Mouse (Mus musculus): ENCODE measurements around the gene Rgs10. TPM values are rescaled to one million over a fixed set of nuclear protein-coding genes. Genes with fewer than 3 reads are reported as not detected.

The Rgs10 gene
- polyA plus RNA-seq, 1 experiment from 2014 or later, result 48.5 TPM

GRCm38 (mm10) chr7:128383726-128384463 is 34.7 kb downstream of the Rgs10 start:
- DNase-seq, result no peak
- H3K4me1 ChIP-seq (replicated peaks), result peaks cover 42% of the 10 kb centered on the region
- H3K4me3 ChIP-seq (replicated peaks), result no peak overlapping the region
- no peak overlapping the region for H3K4me2 ChIP-seq
- 47% methylated on average over 10 of the region's 10 CpGs for WGBS (ENCODE audit: insufficient replicate concordance)
- H3K9ac ChIP-seq, result no peak overlapping the region
- no peaks in the 10 kb centered on the region for H3K9me3 ChIP-seq (replicated peaks)
- peaks cover 2% of the 10 kb centered on the region; the same call in 1 of the 2 replicates for H3K36me3 ChIP-seq
- no peaks in the 10 kb centered on the region for H3K27me3 ChIP-seq
- H3K27ac ChIP-seq, result no peak overlapping the region
- no peak for ATAC-seq (ENCODE audit: low read depth)

GRCm38 (mm10) chr7:128383189-128383725 is 35.3 kb downstream of the Rgs10 start:
- H3K27ac ChIP-seq, result no peak overlapping the region
- DNase-seq, result no peak
- no peak for ATAC-seq (ENCODE audit: low read depth)
- peaks cover 38% of the 10 kb centered on the region for H3K4me1 ChIP-seq (replicated peaks)
- peaks cover 2% of the 10 kb centered on the region; the same call in 1 of the 2 replicates for H3K36me3 ChIP-seq
- no peaks in the 10 kb centered on the region for H3K9me3 ChIP-seq (replicated peaks)
- 60% methylated on average over 7 of the region's 7 CpGs for WGBS (ENCODE audit: insufficient replicate concordance)
- no peak overlapping the region for H3K9ac ChIP-seq
- no peak overlapping the region for H3K4me3 ChIP-seq (replicated peaks)
- H3K27me3 ChIP-seq, result no peaks in the 10 kb centered on the region
- H3K4me2 ChIP-seq, result no peak overlapping the region

- Histone ChIP-seq H3K9me3 (replicated peaks) (no peaks in the 10 kb centered on the region), H3K4me1 (replicated peaks) (peaks cover 38% of the 10 kb centered on the region), H3K27me3 (no peaks in the 10 kb centered on the region), H3K27ac (no peak overlapping the region), H3K36me3 (peaks cover 2% of the 10 kb centered on the region; the same call in 1 of the 2 replicates), H3K4me3 (replicated peaks) (no peak overlapping the region), H3K9ac (no peak overlapping the region), H3K4me2 (no peak overlapping the region)
- DNase-seq (no peak), ATAC-seq (ENCODE audit: low read depth) (no peak)
- WGBS (ENCODE audit: insufficient replicate concordance), result 88% methylated on average over 6 of the region's 6 CpGs
These were observed 36.1 kb downstream of the Rgs10 start for GRCm38 (mm10) chr7:128382527-128382860.

GRCm38 (mm10) chr7:128381811-128382526 is 36.6 kb downstream of the Rgs10 start:
- Histone ChIP-seq H3K27me3 (no peaks in the 10 kb centered on the region), H3K27ac (no peak overlapping the region), H3K36me3 (peaks cover 7% of the 10 kb centered on the region; the same call in 1 of the 2 replicates), H3K9ac (no peak overlapping the region), H3K4me1 (replicated peaks) (peaks cover 38% of the 10 kb centered on the region), H3K9me3 (replicated peaks) (no peaks in the 10 kb centered on the region), H3K4me3 (replicated peaks) (no peak overlapping the region), H3K4me2 (no peak overlapping the region)
- no peak for DNase-seq
- 46% methylated on average over 14 of the region's 14 CpGs for WGBS (ENCODE audit: insufficient replicate concordance)
- no peak for ATAC-seq (ENCODE audit: low read depth)

- Histone ChIP-seq H3K36me3 (peaks cover 16% of the 10 kb centered on the region; the same call in 1 of the 2 replicates), H3K27ac (no peak overlapping the region), H3K9ac (no peak overlapping the region), H3K27me3 (no peaks in the 10 kb centered on the region), H3K4me3 (replicated peaks) (no peak overlapping the region), H3K4me2 (no peak overlapping the region), H3K9me3 (replicated peaks) (no peaks in the 10 kb centered on the region), H3K4me1 (replicated peaks) (peaks cover 38% of the 10 kb centered on the region)
- 50% methylated on average over 2 of the region's 2 CpGs for WGBS (ENCODE audit: insufficient replicate concordance)
- DNase-seq (no peak), ATAC-seq (ENCODE audit: low read depth) (no peak)
These were observed 37.6 kb downstream of the Rgs10 start for GRCm38 (mm10) chr7:128381001-128381400.

GRCm38 (mm10) chr7:128379162-128379805 is 39.3 kb downstream of the Rgs10 start:
- no peak overlapping the region for H3K4me2 ChIP-seq
- H3K4me1 ChIP-seq (replicated peaks), result peaks cover 38% of the 10 kb centered on the region
- no peak for ATAC-seq (ENCODE audit: low read depth)
- peaks cover 16% of the 10 kb centered on the region; the same call in 1 of the 2 replicates for H3K36me3 ChIP-seq
- H3K27ac ChIP-seq, result peak overlapping the region; percentile 37
- H3K9ac ChIP-seq, result no peak overlapping the region
- H3K27me3 ChIP-seq, result no peaks in the 10 kb centered on the region
- H3K9me3 ChIP-seq (replicated peaks), result no peaks in the 10 kb centered on the region
- WGBS (ENCODE audit: insufficient replicate concordance), result 67% methylated on average over 16 of the region's 16 CpGs
- H3K4me3 ChIP-seq (replicated peaks), result no peak overlapping the region
- no peak for DNase-seq

DNA sequence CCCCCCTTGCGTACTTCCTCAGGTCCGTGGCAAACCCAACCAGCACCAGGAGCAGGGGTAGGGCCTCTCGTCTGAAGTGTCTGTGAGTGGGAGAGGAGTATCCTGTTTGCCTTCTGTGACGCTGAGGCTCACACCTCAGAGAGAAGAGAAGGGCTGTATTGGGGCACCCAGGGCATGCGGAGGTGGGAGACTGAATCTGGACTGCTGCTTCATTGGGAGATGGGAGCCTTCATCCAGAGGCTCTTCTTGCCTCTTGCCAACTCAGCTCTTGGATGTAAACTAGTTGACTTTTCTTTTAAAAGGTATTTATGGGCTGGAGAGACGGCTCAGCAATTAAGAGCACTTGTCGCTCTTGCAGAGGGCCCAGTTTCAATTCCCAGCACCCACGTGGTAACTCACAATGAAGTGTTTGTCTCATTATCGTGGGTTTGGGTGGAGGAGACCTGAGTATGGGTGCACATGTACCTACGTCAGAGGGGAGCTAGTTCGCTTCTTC is 42.3 kb downstream of the Rgs10 start:
- 71% methylated on average over 11 of the region's 11 CpGs for WGBS (ENCODE audit: insufficient replicate concordance)
- no peaks in the 10 kb centered on the region for H3K27me3 ChIP-seq
- no peak for DNase-seq
- H3K36me3 ChIP-seq, result peaks cover 30% of the 10 kb centered on the region
- H3K4me2 ChIP-seq, result no peak overlapping the region
- no peak overlapping the region for H3K9ac ChIP-seq
- H3K9me3 ChIP-seq (replicated peaks), result no peaks in the 10 kb centered on the region
- H3K4me1 ChIP-seq (replicated peaks), result peaks cover 17% of the 10 kb centered on the region
- ATAC-seq (ENCODE audit: low read depth), result no peak
- H3K4me3 ChIP-seq (replicated peaks), result no peak overlapping the region
- no peak overlapping the region for H3K27ac ChIP-seq

DNA sequence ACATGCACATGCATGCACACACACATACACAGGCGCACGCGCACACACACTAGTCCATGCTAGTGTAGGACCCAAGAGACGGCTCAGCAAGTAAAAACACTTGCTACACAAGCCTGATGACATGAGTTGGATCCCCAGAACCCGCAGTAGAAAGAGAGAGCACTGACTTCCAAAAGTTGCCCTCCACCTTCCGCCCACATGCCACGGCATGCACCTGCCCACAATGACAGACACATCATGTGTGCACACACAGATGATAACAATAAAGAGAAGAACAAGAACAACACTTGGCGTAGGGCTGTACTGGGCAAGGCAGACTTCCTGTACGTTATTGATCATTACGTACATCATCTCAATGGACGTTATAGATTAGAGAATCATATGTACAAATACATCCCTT is 44.4 kb downstream of the Rgs10 start:
- ATAC-seq (ENCODE audit: low read depth) (no peak), DNase-seq (no peak)
- Histone ChIP-seq H3K4me1 (replicated peaks) (peaks cover 3% of the 10 kb centered on the region; the same call in 1 of the 2 replicates), H3K4me2 (no peak overlapping the region), H3K36me3 (peaks cover 28% of the 10 kb centered on the region), H3K27ac (no peak overlapping the region), H3K4me3 (replicated peaks) (no peak overlapping the region), H3K27me3 (no peaks in the 10 kb centered on the region), H3K9ac (no peak overlapping the region), H3K9me3 (replicated peaks) (no peaks in the 10 kb centered on the region)
- WGBS (ENCODE audit: insufficient replicate concordance), result 82% methylated on average over 11 of the region's 11 CpGs

DNA sequence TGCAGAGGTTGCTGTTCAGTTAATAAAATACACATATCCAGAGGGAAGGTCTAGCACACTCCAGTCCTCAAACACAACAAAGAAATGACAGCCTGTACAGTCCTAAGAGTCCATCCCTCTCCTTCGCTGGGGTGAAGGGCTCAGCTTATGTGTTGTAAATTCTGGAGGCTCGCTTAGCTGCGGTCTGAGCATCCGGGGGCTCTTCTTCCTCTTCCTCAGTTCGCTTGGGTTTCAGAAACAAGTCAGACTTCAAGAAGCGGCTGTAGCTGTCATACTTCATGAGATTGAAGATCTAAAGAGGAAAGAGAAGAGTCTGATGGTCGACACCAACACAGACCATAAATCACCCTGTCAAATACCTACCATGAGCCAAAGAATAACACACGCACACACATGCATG is 44.8 kb downstream of the Rgs10 start:
- Histone ChIP-seq H3K4me1 (replicated peaks) (peaks cover under 1% of the 10 kb centered on the region; the same call in 1 of the 2 replicates), H3K27ac (no peak overlapping the region), H3K4me2 (no peak overlapping the region), H3K9ac (no peak overlapping the region), H3K27me3 (no peaks in the 10 kb centered on the region), H3K4me3 (replicated peaks) (no peak overlapping the region), H3K36me3 (peaks cover 28% of the 10 kb centered on the region), H3K9me3 (replicated peaks) (no peaks in the 10 kb centered on the region)
- WGBS (ENCODE audit: insufficient replicate concordance), result 60% methylated on average over 8 of the region's 8 CpGs
- no peak for ATAC-seq (ENCODE audit: low read depth)
- no peak for DNase-seq

- ATAC-seq (ENCODE audit: low read depth) (no peak), DNase-seq (peak; percentile 31)
- no peaks in the 10 kb centered on the region for H3K9me3 ChIP-seq (replicated peaks)
- no peak overlapping the region for H3K4me2 ChIP-seq
- no peak overlapping the region for H3K4me3 ChIP-seq (replicated peaks)
- H3K4me1 ChIP-seq (replicated peaks), result no peaks in the 10 kb centered on the region; the same call in 1 of the 2 replicates
- H3K27me3 ChIP-seq, result no peaks in the 10 kb centered on the region
- 40% methylated on average over 3 of the region's 3 CpGs for WGBS (ENCODE audit: insufficient replicate concordance)
- no peak overlapping the region for H3K27ac ChIP-seq
- H3K36me3 ChIP-seq, result peaks cover 27% of the 10 kb centered on the region
- no peak overlapping the region for H3K9ac ChIP-seq
These were observed 46.2 kb downstream of the Rgs10 start for GRCm38 (mm10) chr7:128372331-128372730.

DNA sequence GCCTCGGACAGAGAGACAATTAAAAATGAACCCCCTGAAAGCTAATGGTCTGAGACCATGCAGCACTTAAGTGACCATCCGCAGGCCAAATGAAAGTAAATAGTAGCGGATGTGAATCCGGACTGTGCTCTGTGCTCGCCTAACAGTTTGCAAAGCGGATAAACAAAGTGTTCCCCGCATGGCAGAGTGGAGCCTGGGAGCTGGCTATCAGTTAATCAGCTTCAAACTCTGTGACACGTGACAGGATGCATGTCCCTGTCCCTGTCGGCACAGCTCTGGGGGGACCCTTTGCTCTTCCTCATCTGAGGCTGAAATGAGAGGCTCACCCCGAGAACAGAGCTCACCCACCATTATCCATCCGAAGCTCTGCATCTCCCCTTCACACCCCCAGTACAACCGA is 49.2 kb downstream of the Rgs10 start:
- DNase-seq, result no peak
- H3K27me3 ChIP-seq, result no peaks in the 10 kb centered on the region
- H3K27ac ChIP-seq, result no peak overlapping the region
- no peaks in the 10 kb centered on the region; the same call in 1 of the 2 replicates for H3K4me1 ChIP-seq (replicated peaks)
- H3K4me3 ChIP-seq (replicated peaks), result no peak overlapping the region
- 58% methylated on average over 12 of the region's 12 CpGs for WGBS (ENCODE audit: insufficient replicate concordance)
- H3K9ac ChIP-seq, result no peak overlapping the region
- no peaks in the 10 kb centered on the region for H3K9me3 ChIP-seq (replicated peaks)
- H3K36me3 ChIP-seq, result peaks cover 14% of the 10 kb centered on the region
- 0 out of 2 replicates have a peak, but pooled peaks have one; percentile 20 for ATAC-seq (ENCODE audit: low read depth)
- no peak overlapping the region for H3K4me2 ChIP-seq
